Mouse (Mus musculus) limb, embryonic 14.5 days (tissue): ENCODE measurements around the gene Gaa. TPM values are rescaled to one million over a fixed set of nuclear protein-coding genes. Genes with fewer than 3 reads are reported as not detected.

Experiments
- ATAC-seq: fragments of 200-750 bp; cut with Nextera tagmentation; 2 replicates; pipeline ENCODE4 v1.8.0; 2017; ENCODE audit warnings: low read depth, moderate number of reproducible peaks, moderate TSS enrichment; ENCODE audit not compliant: low FRiP score
- DNase-seq: peaks from one replicate; pipeline ENCODE4 v3.0.0-alpha.2; 2015; ENCODE audit warnings: low spot score
- H3K27ac ChIP-seq: fragments of 300-500 bp; sonication (generic); replicated peaks from 2 replicates; pipeline ENCODE4 v1.5.1; 2014; ENCODE audit warnings: low read depth, mild to moderate bottlenecking, low read length, moderate library complexity, mixed read lengths
- H3K27me3 ChIP-seq: fragments of 300-500 bp; sonication (generic); 2 replicates; pipeline ENCODE4 v1.6.1; 2014; ENCODE audit warnings: low read length, mixed read lengths; ENCODE audit not compliant: control insufficient read depth, insufficient read depth
- H3K36me3 ChIP-seq: fragments of 300-500 bp; sonication (generic); 2 replicates; pipeline ENCODE4 v1.6.1; 2014; ENCODE audit warnings: mild to moderate bottlenecking, low read length, moderate library complexity, mixed read lengths; ENCODE audit not compliant: control insufficient read depth, insufficient read depth
- H3K4me1 ChIP-seq: fragments of 300-500 bp; sonication (generic); 2 replicates; pipeline ENCODE4 v1.6.1; 2014; ENCODE audit warnings: antibody characterized with exemption, low read length, mixed read lengths; ENCODE audit not compliant: control insufficient read depth, insufficient read depth
- H3K4me2 ChIP-seq: fragments of 300-500 bp; sonication (generic); replicated peaks from 2 replicates; pipeline ENCODE4 v1.6.1; 2014; ENCODE audit warnings: low read depth, mild to moderate bottlenecking, low read length, moderate library complexity; ENCODE audit not compliant: severe bottlenecking
- H3K4me3 ChIP-seq: fragments of 300-500 bp; sonication (generic); replicated peaks from 2 replicates; pipeline ENCODE4 v1.5.1; 2014; ENCODE audit warnings: low read length
- H3K9ac ChIP-seq: fragments of 300-500 bp; sonication (generic); 2 replicates; pipeline ENCODE4 v1.6.1; 2014; ENCODE audit warnings: mild to moderate bottlenecking, low read depth, low read length, moderate library complexity; ENCODE audit not compliant: severe bottlenecking
- H3K9me3 ChIP-seq: fragments of 300-500 bp; sonication (generic); 2 replicates; pipeline ENCODE4 v1.6.1; 2016; ENCODE audit warnings: low read length; ENCODE audit not compliant: control insufficient read depth
- POLR2A ChIP-seq: fragments of 200-500 bp; IDR thresholded peaks from 2 replicates; pipeline ENCODE4 v1.8.0; 2012; ENCODE audit warnings: inconsistent platforms, mild to moderate bottlenecking, moderate library complexity, borderline replicate concordance; ENCODE audit not compliant: insufficient read depth, insufficient read length; ENCODE audit errors: extremely low read depth
- WGBS: fragments of 180-500 bp; shearing (Covaris S2); extraction: QIAGEN DNeasy Blood & Tissue Kit; methylation state at CpG from one replicate; pipeline ENCODE4 v1.1.7; 2014; 5-methylcytosine and 5-hydroxymethylcytosine counted together
- polyA plus RNA-seq, 2 experiments: library from polyadenylated mRNA; depleted of rRNA in 1 of 2; stranded (reverse) in 1 of 2; unstranded in 1 of 2; fragments of >200 nt; fragmentation: Nextera tagmentation in 1 of 2; extraction: Ambion mirVana in 1 of 2; gene quantifications; 2 replicates each; pipeline versions ENCODE4 v1.2.1 to v1.2.3; 2012 to 2014

Gaa gene
- polyA plus RNA-seq, 2 experiments, result 74.5 to 136 TPM

- 67% methylated on average over 17 of the region's 17 CpGs for WGBS
- Histone ChIP-seq H3K4me3 (no peak overlapping the region), H3K9me3 (no peaks in the 10 kb centered on the region), H3K27me3 (no peaks in the 10 kb centered on the region), H3K27ac (no peak overlapping the region), H3K9ac (no peak overlapping the region), H3K4me2 (no peak overlapping the region), H3K36me3 (no peaks in the 10 kb centered on the region), H3K4me1 (no peaks in the 10 kb centered on the region)
- DNase-seq, result no peak
- no peak for TF ChIP-seq POLR2A
- ATAC-seq, result no peak
Measured at GRCm38 (mm10) chr11:119314252-119314936, 46.7 kb downstream of the Gaa start.

- no peak for ATAC-seq
Measured at GRCm38 (mm10) chr11:119316720-119317119, 49.0 kb downstream of the Gaa start.

GRCm38 (mm10) chr11:119322521-119322920 lies 54.8 kb downstream of the Gaa start:
- WGBS, result 59% methylated on average over 13 of the region's 13 CpGs
- no peaks in the 10 kb centered on the region for H3K4me1 ChIP-seq
- H3K9me3 ChIP-seq, result peaks cover 3% of the 10 kb centered on the region; the same call in 1 of the 2 replicates
- H3K27me3 ChIP-seq, result no peaks in the 10 kb centered on the region
- no peak overlapping the region for H3K4me2 ChIP-seq
- no peak for ATAC-seq
- DNase-seq, result no peak
- H3K9ac ChIP-seq, result no peak overlapping the region
- no peak for TF ChIP-seq POLR2A
- H3K27ac ChIP-seq, result no peak overlapping the region
- H3K36me3 ChIP-seq, result no peaks in the 10 kb centered on the region
- H3K4me3 ChIP-seq, result no peak overlapping the region

More at GRCm38 (mm10) chr11:119316720-119317119, 49.0 kb downstream of the Gaa start:
- H3K4me2 ChIP-seq, result no peak overlapping the region
- TF ChIP-seq POLR2A, result no peak
- DNase-seq, result no peak
- H3K27ac ChIP-seq, result no peak overlapping the region
- H3K4me3 ChIP-seq, result no peak overlapping the region
- no peaks in the 10 kb centered on the region for H3K36me3 ChIP-seq
- 67% methylated on average over 4 of the region's 4 CpGs for WGBS
- no peaks in the 10 kb centered on the region for H3K4me1 ChIP-seq
- no peaks in the 10 kb centered on the region for H3K27me3 ChIP-seq
- no peak overlapping the region for H3K9ac ChIP-seq
- H3K9me3 ChIP-seq, result no peaks in the 10 kb centered on the region

GRCm38 (mm10) chr11:119325068-119325467 lies 57.4 kb downstream of the Gaa start:
- Histone ChIP-seq H3K4me3 (no peak overlapping the region), H3K9ac (no peak overlapping the region), H3K4me1 (no peaks in the 10 kb centered on the region), H3K36me3 (no peaks in the 10 kb centered on the region), H3K9me3 (peaks cover 3% of the 10 kb centered on the region; the same call in 1 of the 2 replicates), H3K4me2 (no peak overlapping the region), H3K27me3 (no peaks in the 10 kb centered on the region), H3K27ac (no peak overlapping the region)
- ATAC-seq (no peak), DNase-seq (no peak)
- TF ChIP-seq POLR2A, result no peak
- WGBS, result 68% methylated on average over 1 of the region's 1 CpGs

GRCm38 (mm10) chr11:119330592-119330991 lies 62.9 kb downstream of the Gaa start:
- Histone ChIP-seq H3K9ac (no peak overlapping the region), H3K36me3 (no peaks in the 10 kb centered on the region), H3K4me2 (no peak overlapping the region), H3K27me3 (no peaks in the 10 kb centered on the region), H3K9me3 (no peaks in the 10 kb centered on the region), H3K4me1 (no peaks in the 10 kb centered on the region), H3K27ac (no peak overlapping the region), H3K4me3 (no peak overlapping the region)
- DNase-seq (no peak), ATAC-seq (no peak)
- TF ChIP-seq POLR2A, result no peak
- 64% methylated on average over 4 of the region's 4 CpGs for WGBS
